Mouse (Mus musculus): ENCODE results near the gene Xpa. TPM values are rescaled to one million over a fixed set of nuclear protein-coding genes. Genes with fewer than 3 reads are reported as not detected.

Gene Xpa
- total RNA-seq (2021) = 1 to 10 TPM; 5.8 to 6.7 TPM
- long read RNA-seq, experiment 1, transcript Xpa-201 (6 exons, 955 nt) = major isoform, 5 of 5 reads
- long read RNA-seq, experiment 1, partial matches to known transcripts = 0 of 5 reads
- long read RNA-seq, experiment 1, other reads (novel, unspliced or antisense) = 0 of 5 reads
- long read RNA-seq, experiment 2, transcript Xpa-201 (6 exons, 955 nt) = major isoform, 8 of 10 reads
- long read RNA-seq, experiment 2, partial matches to known transcripts = 0 of 10 reads
- long read RNA-seq, experiment 2, other reads (novel, unspliced or antisense) = 2 of 10 reads

- peak; percentile 95 for DNase-seq (ENCODE audit: low spot score)
Measured at GRCm38 (mm10) chr4:46195781-46196487, at the start of gene Xpa. Gene Xpa, minus strand, starts transcription at chr4:46196311.

GRCm38 (mm10) chr4:46235871-46236270 lies 39.8 kb upstream of the Xpa start:
- DNase-seq (ENCODE audit: low spot score) = no peak

- DNase-seq (ENCODE audit: low spot score) = no peak
Measured at GRCm38 (mm10) chr4:46234739-46235138, 38.6 kb upstream of the Xpa start.

GRCm38 (mm10) chr4:46226972-46227535 lies 30.9 kb upstream of the Xpa start:
- DNase-seq (ENCODE audit: low spot score) = no peak

GRCm38 (mm10) chr4:46221090-46221489 lies 25.0 kb upstream of the Xpa start:
- DNase-seq (ENCODE audit: low spot score) = no peak

- DNase-seq (ENCODE audit: low spot score) = no peak
Measured at GRCm38 (mm10) chr4:46202562-46203126, 6.5 kb upstream of the Xpa start.

GRCm38 (mm10) chr4:46201834-46202561 lies 5.9 kb upstream of the Xpa start:
- DNase-seq (ENCODE audit: low spot score) = peak; percentile 69

GRCm38 (mm10) chr4:46198064-46198463 lies 2.0 kb upstream of the Xpa start:
- no peak for DNase-seq (ENCODE audit: low spot score)

GRCm38 (mm10) chr4:46196513-46196912 lies 402 bp upstream of the Xpa start:
- DNase-seq (ENCODE audit: low spot score) = no peak

- DNase-seq (ENCODE audit: low spot score) = peak; percentile 30
Measured at GRCm38 (mm10) chr4:46192011-46192410, 4.1 kb downstream of the Xpa start.

- no peak for DNase-seq (ENCODE audit: low spot score)
Measured at GRCm38 (mm10) chr4:46186466-46186865, 9.6 kb downstream of the Xpa start.

- DNase-seq (ENCODE audit: low spot score) = no peak
Measured at GRCm38 (mm10) chr4:46185890-46186289, 10.2 kb downstream of the Xpa start.

GRCm38 (mm10) chr4:46185423-46185822 lies 10.7 kb downstream of the Xpa start:
- DNase-seq (ENCODE audit: low spot score) = no peak

GRCm38 (mm10) chr4:46182181-46182580 lies 13.9 kb downstream of the Xpa start:
- peak; percentile 67 for DNase-seq (ENCODE audit: low spot score)

GRCm38 (mm10) chr4:46181168-46181567 lies 14.9 kb downstream of the Xpa start:
- DNase-seq (ENCODE audit: low spot score) = no peak

GRCm38 (mm10) chr4:46177496-46177895 lies 18.6 kb downstream of the Xpa start:
- DNase-seq (ENCODE audit: low spot score) = no peak

- DNase-seq (ENCODE audit: low spot score) = no peak
Measured at GRCm38 (mm10) chr4:46177018-46177417, 19.1 kb downstream of the Xpa start.

- no peak for DNase-seq (ENCODE audit: low spot score)
Measured at GRCm38 (mm10) chr4:46176313-46176712, 19.8 kb downstream of the Xpa start.

- DNase-seq (ENCODE audit: low spot score) = no peak
Measured at GRCm38 (mm10) chr4:46171761-46172160, 24.4 kb downstream of the Xpa start.

- DNase-seq (ENCODE audit: low spot score) = no peak
Measured at GRCm38 (mm10) chr4:46165831-46166230, 30.3 kb downstream of the Xpa start.

GRCm38 (mm10) chr4:46164027-46164426 lies 32.1 kb downstream of the Xpa start:
- no peak for DNase-seq (ENCODE audit: low spot score)

Measured in gastrocnemius, adult 18-20 months (tissue).